Mouse (Mus musculus) right cerebral cortex, postnatal 36 days (tissue): Measurements from ENCODE around the gene Gosr1.
"Not testable (repeated sequence)": the region's sequence is repeated elsewhere in the genome, so short reads cannot be mapped to it uniquely, and the experiment has no call there.

Experiments
- DNase-seq, 2 experiments: peaks; one replicate each; pipeline ENCODE4 v3.0.0; 2022; ENCODE audit warnings: low spot score in 2 of 2, mixed read lengths in 1 of 2

Gene Gosr1

GRCm38 (mm10) chr11:76763053-76763740 is at the start of gene Gosr1:
TSS of gene Gosr1 (minus strand) at chr11:76763579.
- peak; percentile 86 to 90 for DNase-seq

GRCm38 (mm10) chr11:76810706-76811495 is 47.5 kb upstream of the Gosr1 start:
- no peak for DNase-seq

DNA sequence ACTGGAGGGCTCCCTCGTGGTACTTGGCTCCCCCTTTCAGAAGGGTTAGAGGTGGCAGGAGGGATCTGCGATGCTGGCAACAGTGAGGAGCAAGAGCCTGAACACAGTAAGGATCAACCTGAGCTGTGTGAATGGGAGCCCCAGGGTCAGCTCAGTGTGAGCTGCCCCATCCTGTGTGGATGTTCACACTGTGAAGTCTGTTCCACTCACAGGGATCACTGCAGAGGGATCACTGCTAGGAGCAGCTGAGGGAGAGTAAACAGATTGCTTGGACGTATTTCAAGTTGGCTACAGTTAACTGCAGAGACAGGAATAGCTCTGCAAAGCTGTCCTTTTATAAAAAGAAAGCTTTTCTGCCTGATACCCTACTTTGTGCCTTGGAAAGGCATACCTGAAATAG is 46.1 kb upstream of the Gosr1 start:
- no peak for DNase-seq

- DNase-seq: no peak
These were observed 45.2 kb upstream of the Gosr1 start for GRCm38 (mm10) chr11:76808550-76808949.

DNA sequence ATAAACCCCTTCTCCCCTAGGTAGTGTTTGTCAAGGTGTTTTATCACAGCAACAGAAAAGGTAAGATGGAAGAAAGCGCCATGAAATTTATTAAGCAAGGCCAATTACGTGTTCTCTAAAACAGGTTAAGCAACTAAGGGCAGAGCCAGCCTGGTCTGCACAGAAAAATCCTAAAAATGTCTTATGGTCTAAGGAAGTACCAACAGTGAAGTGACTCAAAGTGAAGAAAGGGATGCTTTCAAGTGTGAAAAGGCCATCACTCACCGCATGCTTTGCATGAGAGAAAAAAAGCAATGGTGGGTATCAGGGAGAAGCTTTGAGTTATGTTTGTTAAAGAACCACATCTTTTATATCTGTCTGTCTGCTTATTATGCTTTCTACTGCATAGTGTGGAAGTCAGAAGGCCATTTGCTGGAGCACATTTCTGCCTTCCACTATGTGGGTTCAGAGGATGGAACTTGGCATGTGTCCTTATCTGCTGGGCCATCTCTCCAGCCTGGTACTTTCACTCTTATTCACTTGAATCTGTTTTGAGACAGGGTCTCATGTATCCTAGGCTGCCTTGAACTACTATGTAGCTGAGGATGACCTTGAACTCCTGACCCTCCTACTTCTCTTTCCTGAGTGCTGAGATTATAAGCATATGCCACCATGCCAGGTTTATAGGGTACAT is 43.8 kb upstream of the Gosr1 start:
- DNase-seq: no peak

GRCm38 (mm10) chr11:76806026-76806425 is 42.6 kb upstream of the Gosr1 start:
- no peak for DNase-seq

- not testable (repeated sequence) for DNase-seq
These were observed 41.7 kb upstream of the Gosr1 start for GRCm38 (mm10) chr11:76805072-76805471.

- DNase-seq: no peak
These were observed 39.9 kb upstream of the Gosr1 start for GRCm38 (mm10) chr11:76803266-76803665.

- DNase-seq: no peak
These were observed 33.9 kb upstream of the Gosr1 start for GRCm38 (mm10) chr11:76797236-76797635.

DNA sequence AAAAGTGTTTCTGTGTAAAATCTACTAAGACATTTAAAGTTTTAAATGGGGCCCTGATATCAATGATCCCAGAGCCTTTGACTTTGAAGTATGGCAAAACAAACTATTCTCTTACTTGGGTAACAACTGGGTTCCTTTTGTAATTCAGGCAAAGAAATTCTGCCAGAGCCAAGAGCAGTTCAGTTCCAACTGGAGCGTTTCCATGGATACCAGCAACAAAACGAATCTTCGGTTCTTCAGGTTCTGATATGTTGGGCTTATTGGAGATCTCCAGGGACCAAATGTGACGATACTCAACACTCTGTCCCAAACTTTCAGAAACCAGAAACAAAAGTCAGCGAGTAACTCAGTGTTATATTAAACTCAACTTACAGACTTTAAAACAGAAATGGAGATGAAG is 31.9 kb upstream of the Gosr1 start:
- DNase-seq: no peak

DNA sequence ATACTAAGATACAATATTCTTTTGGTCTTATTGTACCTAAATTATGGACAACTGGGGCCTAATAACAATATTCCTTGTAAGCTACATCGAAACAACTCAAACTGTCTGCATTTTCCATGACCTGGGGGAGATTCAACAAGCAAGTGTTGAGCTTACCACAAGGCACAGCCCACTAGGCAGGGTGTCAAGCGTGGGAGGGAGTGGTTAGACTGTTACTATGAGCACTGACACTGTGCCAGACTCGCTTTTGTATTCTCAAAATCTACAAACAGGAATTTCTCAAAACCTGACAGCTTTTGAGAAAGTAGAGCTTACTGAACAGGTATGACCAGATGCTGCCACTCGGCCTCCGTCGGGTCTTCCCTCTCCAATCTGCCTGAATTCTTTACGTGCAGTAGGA is 28.0 kb upstream of the Gosr1 start:
- no peak for DNase-seq

DNA sequence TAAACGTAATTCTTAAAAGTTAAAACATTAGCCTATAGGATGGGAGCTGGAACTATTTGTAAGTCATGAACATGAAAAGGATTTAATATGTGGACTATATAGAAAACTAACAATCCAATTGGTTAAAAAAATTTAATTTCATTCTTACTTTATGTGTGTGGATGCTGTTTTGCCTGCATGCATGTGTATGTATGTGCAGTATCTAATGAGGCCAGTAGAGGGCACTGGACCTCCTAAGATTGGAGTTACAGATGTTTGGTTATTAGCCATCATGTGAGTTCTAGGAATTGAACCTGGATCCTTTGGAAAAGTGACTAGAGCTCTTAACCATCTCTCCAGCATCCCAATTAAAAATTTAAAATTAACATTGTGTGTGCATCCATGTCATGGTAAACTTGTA is 25.9 kb upstream of the Gosr1 start:
- DNase-seq: no peak

DNA sequence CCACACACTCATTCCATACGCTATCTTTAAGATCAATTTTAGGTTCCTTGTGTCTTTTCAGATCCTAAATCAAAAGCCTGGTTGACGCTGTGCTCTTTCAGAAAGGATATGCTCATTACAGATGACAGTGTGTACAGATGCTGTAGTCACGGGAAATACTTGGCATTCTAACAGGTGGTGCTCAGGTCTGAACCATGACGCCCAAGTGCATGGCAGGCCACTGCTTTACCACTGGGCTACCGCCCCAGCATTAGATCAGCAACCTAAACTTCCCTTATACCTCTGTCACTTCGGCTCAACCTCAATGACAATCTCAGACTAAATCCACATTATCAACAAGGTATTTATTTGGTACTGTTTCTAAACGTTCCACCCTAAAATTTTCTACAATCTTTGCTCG is 12.2 kb upstream of the Gosr1 start:
- DNase-seq: no peak

GRCm38 (mm10) chr11:76773811-76774210 is 10.4 kb upstream of the Gosr1 start:
- no peak for DNase-seq

GRCm38 (mm10) chr11:76770566-76770965 is 7.2 kb upstream of the Gosr1 start:
- DNase-seq: no peak

GRCm38 (mm10) chr11:76763741-76764122 is 353 bp upstream of the Gosr1 start:
- no peak for DNase-seq

- DNase-seq: no peak
These were observed 11.1 kb downstream of the Gosr1 start for GRCm38 (mm10) chr11:76752276-76752675.

DNA sequence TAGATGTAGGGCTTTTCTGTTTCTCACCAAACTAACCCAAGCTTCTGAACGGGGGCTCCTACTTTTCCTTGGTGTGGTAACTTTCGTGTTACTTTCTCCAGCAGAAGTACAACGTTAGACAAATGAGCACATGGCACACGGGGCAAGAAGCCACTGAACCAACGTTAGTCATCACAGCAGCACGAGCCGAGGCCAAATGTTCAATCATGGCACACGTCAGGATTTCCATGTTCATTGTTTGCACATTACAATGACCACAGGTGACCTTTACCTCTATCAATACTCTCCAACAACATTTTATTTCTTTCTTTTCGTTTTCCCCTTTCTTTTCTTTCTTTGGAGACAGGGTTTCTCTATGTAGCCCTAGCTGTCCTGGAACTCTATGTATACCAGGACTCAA is 14.6 kb downstream of the Gosr1 start:
- DNase-seq: no peak

DNA sequence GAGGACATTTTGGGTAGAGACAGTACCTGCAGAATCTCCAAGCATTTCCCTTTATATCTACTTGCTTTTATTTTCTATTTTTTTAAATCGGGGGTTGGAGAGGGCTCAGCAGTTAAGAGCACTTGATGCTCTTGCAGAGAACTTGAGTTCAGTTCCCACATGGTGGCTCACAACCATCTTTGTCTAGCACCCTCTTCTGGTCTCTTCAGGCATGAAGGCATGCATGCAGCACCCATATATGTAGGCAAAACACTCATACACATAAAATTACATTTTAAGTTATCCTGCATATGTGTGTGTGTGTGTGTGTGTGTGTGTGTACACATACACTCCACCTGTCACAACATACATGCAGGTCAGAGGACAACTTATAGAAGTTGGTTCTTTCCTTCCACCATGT is 17.5 kb downstream of the Gosr1 start:
- DNase-seq: no peak

DNA sequence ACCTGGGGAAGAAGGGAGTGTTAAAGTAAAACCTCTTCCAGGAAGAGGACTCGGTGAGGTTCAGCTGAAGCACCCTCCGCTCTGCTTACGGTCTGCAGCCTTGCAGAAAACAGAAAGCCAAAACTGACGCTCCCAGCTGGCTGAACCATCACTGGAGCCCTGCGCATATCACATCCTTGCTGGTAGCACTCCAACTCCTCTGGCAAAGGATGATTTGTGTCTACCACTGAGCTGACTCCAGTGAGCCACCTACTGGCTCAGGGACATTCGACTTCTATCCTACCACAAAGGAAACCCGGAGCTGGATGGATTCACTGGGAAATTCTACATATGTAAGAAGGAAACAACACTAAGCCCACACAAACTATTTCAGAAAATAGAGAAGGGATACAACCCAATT is 18.8 kb downstream of the Gosr1 start:
- DNase-seq: peak; percentile 12 to 53

DNA sequence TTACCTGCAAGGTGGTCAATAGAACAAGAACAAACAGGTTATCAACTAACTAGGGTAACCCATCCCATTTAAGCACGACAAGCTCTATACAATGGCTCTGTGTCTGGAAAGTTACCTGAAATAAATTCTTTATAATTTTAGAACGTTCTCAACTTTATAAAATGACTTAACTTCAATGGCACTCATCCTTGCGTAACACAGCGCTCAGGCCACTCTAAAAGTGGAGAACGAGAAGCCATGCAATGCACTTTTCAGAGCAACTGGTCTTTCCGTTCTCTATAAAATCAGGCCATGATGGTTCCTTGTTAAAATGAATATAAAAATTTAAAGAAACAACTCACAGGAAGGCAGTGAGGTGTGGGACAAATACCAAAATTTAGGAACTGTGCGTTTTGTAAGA is 20.9 kb downstream of the Gosr1 start:
- no peak for DNase-seq

GRCm38 (mm10) chr11:76739125-76739524 is 24.3 kb downstream of the Gosr1 start:
- no peak for DNase-seq
